Mouse (Mus musculus): ENCODE measurements around the gene Casp8. TPM values are rescaled to one million over a fixed set of nuclear protein-coding genes. Genes with fewer than 3 reads are reported as not detected.
"Not testable (repeated sequence)": the region's sequence is repeated elsewhere in the genome, so short reads cannot be mapped to it uniquely, and the experiment has no call there.

Casp8 gene
- polyA plus RNA-seq, 1 experiment from 2014 or later: 8.1 TPM

DNA sequence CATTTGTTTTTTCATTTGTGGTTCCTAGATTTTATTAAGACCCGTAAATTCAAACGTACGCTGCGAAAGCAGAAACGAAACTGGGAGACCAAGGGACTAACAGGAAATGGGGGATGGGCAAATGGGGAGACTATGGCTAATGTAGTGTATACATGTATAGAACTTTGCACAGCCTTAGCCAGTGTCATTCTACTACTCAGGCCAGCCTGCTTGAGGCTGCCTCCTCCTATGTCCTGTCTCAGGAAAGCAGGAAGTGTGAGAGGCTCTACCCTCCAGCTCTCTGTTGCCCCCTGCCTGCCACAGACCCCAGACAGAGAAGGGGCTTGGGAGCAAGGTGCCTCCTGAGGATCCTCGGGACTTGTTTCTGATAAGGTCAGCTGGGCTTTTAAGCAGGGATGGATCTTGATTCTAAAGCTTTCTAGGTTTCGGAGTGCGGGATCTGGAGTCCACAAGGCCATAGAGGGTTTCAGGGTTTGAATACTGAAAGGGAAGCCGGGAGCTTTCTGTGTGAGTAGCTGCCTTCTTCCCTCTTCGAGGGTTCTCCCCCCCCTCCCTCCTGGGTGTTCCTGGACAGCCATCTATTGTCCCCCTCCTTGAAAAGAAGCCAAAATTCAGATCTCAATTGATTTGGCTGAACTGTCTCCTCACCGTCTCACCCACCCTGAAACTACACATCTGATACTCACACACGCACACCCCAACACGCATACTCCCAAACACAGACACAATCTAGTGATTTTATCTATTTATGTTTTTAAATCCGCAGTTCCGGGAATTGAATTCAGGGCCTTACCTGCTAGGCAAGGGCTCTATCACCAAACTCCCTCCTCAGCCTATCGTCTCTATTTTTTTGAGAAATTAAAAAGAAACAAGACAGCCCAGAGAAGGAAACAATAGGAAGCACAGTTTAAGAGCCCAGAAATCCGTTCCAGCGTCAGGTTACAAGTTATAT, 7.4 kb downstream of the Casp8 start:
- 70% methylated on average over 18 of the region's 18 CpGs for WGBS
- no peak for ATAC-seq (ENCODE audit: low read depth)
- H3K9ac ChIP-seq: no peak overlapping the region

DNA sequence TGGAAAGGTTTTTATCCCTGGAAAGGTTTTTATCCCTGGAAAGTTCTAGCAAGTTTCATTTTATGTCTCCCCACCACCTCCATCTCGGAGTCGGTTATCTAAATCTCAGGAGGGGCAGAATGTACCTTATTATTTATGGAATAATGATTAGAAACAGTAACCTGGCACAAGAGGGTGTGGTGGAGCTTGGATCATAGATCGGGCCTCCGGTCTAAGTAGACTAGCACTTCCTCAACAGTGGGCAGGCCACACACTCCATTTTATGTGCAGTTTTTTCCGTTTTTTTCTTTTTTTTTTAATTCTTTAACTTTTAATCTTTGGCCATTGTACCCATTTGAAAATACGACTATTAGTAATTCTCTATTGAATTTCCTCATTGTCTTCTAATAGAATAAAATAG, 8.4 kb downstream of the Casp8 start:
- Histone ChIP-seq H3K9me3 (no peaks in the 10 kb centered on the region), H3K4me2 (no peak overlapping the region), H3K9ac (no peak overlapping the region), H3K4me1 (replicated peaks) (no peaks in the 10 kb centered on the region), H3K36me3 (no peaks in the 10 kb centered on the region), H3K4me3 (no peak overlapping the region), H3K27ac (replicated peaks) (no peak overlapping the region), H3K27me3 (no peaks in the 10 kb centered on the region)
- no peak for ATAC-seq (ENCODE audit: low read depth)
- WGBS: 89% methylated on average over 6 of the region's 6 CpGs

More for the DNA sequence above, 7.4 kb downstream of the Casp8 start:
- no peaks in the 10 kb centered on the region for H3K36me3 ChIP-seq
- H3K4me3 ChIP-seq: no peak overlapping the region
- H3K4me1 ChIP-seq (replicated peaks): no peaks in the 10 kb centered on the region
- no peak overlapping the region for H3K27ac ChIP-seq (replicated peaks)
- H3K4me2 ChIP-seq: no peak overlapping the region
- no peaks in the 10 kb centered on the region for H3K9me3 ChIP-seq
- no peaks in the 10 kb centered on the region for H3K27me3 ChIP-seq

GRCm38 (mm10) chr1:58806651-58807050, 11.5 kb downstream of the Casp8 start:
- WGBS: 85% methylated on average over 3 of the region's 3 CpGs
- Histone ChIP-seq H3K4me2 (no peak overlapping the region), H3K9me3 (no peaks in the 10 kb centered on the region), H3K27me3 (no peaks in the 10 kb centered on the region), H3K9ac (no peak overlapping the region), H3K4me3 (no peak overlapping the region), H3K36me3 (no peaks in the 10 kb centered on the region), H3K27ac (replicated peaks) (no peak overlapping the region), H3K4me1 (replicated peaks) (no peaks in the 10 kb centered on the region)
- no peak for ATAC-seq (ENCODE audit: low read depth)

DNA sequence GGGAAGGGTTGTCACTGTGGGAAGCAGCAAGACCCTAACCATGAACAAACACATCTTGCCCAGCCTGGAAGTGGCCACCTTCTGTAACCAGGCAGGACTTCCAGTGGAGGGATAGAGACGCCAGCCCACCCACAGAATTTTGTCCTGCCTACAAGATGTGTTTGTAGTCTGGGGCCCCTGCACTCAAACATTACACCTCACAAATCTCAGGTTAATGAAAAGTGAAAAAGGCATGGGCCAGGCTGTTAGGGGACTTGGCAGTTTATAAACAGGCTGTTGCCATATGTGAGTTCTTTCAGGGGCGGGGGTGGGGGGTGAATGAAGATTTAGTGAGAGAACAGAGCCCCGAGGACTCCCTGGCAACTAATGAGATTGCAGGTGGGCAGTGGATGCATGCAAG, 31.1 kb downstream of the Casp8 start:
- 87% methylated on average over 3 of the region's 3 CpGs for WGBS
- Histone ChIP-seq H3K27me3 (no peaks in the 10 kb centered on the region), H3K9me3 (no peaks in the 10 kb centered on the region), H3K4me2 (no peak overlapping the region), H3K9ac (no peak overlapping the region), H3K4me3 (no peak overlapping the region), H3K4me1 (replicated peaks) (no peaks in the 10 kb centered on the region), H3K27ac (replicated peaks) (no peak overlapping the region), H3K36me3 (peaks cover 3% of the 10 kb centered on the region; the same call in 1 of the 2 replicates)
- no peak for ATAC-seq (ENCODE audit: low read depth)

DNA sequence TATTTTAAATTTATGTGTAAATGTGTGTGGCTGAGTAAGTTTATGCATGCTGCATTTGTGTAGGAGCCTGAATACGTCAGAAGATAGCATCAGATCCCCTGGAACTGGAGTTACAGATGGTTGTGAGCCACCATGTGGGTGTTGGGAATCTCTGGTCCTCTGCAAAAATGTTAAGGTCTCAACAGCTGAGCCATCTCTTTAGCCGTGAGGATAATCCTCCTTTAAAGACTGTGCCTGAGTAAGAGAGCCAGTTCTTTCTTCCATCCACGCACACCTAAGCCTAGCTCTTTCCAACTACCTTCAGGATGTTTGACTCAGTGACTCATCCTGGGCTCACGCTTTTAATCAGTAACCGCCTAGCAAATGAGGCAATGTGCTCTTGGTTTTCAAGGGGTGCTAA, 35.6 kb downstream of the Casp8 start:
- Histone ChIP-seq H3K4me1 (replicated peaks) (no peaks in the 10 kb centered on the region), H3K4me2 (no peak overlapping the region), H3K9me3 (no peaks in the 10 kb centered on the region), H3K4me3 (no peak overlapping the region), H3K9ac (no peak overlapping the region), H3K27me3 (no peaks in the 10 kb centered on the region), H3K36me3 (peaks cover 3% of the 10 kb centered on the region; the same call in 1 of the 2 replicates), H3K27ac (replicated peaks) (no peak overlapping the region)
- WGBS: 94% methylated on average over 5 of the region's 5 CpGs
- no peak for ATAC-seq (ENCODE audit: low read depth)

DNA sequence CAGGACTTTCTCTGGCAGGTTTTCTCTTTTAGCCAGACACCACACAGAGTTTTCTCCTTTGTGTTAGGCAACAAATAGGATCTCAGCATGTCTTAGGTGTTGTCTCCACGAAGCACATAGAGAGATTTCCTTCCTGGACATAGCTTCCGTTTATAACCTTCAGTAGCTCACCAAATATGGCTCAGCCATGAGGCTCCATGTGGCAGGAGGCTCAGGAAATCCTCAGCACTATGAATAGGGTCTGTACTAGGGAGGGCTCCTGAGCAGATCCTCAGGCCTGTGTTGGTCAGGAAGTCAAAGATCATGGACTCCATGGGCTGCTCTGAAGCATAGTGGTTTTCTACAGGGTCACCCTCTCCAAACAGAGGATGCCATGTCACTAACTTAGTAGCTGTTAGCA, 37.0 kb downstream of the Casp8 start:
- Histone ChIP-seq H3K4me1 (replicated peaks) (no peaks in the 10 kb centered on the region), H3K27me3 (no peaks in the 10 kb centered on the region), H3K4me2 (no peak overlapping the region), H3K27ac (replicated peaks) (no peak overlapping the region), H3K9me3 (no peaks in the 10 kb centered on the region), H3K4me3 (no peak overlapping the region), H3K36me3 (peaks cover 3% of the 10 kb centered on the region; the same call in 1 of the 2 replicates), H3K9ac (no peak overlapping the region)
- WGBS: 82% methylated on average over 2 of the region's 2 CpGs
- ATAC-seq (ENCODE audit: low read depth): no peak

- H3K27ac ChIP-seq (replicated peaks); H3K4me1 ChIP-seq (replicated peaks); ATAC-seq (ENCODE audit: low read depth); H3K9me3 ChIP-seq; H3K36me3 ChIP-seq; H3K4me2 ChIP-seq; H3K4me3 ChIP-seq; H3K9ac ChIP-seq; H3K27me3 ChIP-seq: not testable (repeated sequence)
- 88% methylated on average over 3 of the region's 3 CpGs for WGBS
Measured at GRCm38 (mm10) chr1:58856811-58857210, 61.6 kb downstream of the Casp8 start.

DNA sequence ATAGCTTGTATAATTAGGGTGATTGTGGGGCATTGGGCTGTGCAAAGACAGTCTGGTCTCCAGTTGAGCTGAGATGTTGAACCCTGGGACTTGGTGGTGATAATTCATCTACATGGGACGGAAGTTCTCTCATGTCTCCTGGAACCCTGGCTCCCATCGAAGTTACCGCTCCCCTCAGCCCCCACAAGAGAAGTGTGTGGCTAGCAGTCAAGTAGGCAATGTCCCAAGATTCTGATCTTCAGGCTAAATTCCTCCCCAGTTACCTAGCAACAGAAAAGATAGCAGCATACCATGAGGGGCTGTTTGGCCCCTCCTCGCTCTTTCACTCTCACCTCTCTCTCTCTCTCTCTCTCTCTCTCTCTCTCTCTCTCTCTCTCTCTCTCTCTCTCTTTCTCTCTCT, 64.0 kb downstream of the Casp8 start:
- not testable (repeated sequence) for H3K36me3 ChIP-seq; H3K4me1 ChIP-seq (replicated peaks); H3K4me2 ChIP-seq; H3K27ac ChIP-seq (replicated peaks); ATAC-seq (ENCODE audit: low read depth); H3K9me3 ChIP-seq; H3K9ac ChIP-seq; H3K4me3 ChIP-seq; H3K27me3 ChIP-seq
- WGBS: 83% methylated on average over 4 of the region's 4 CpGs

DNA sequence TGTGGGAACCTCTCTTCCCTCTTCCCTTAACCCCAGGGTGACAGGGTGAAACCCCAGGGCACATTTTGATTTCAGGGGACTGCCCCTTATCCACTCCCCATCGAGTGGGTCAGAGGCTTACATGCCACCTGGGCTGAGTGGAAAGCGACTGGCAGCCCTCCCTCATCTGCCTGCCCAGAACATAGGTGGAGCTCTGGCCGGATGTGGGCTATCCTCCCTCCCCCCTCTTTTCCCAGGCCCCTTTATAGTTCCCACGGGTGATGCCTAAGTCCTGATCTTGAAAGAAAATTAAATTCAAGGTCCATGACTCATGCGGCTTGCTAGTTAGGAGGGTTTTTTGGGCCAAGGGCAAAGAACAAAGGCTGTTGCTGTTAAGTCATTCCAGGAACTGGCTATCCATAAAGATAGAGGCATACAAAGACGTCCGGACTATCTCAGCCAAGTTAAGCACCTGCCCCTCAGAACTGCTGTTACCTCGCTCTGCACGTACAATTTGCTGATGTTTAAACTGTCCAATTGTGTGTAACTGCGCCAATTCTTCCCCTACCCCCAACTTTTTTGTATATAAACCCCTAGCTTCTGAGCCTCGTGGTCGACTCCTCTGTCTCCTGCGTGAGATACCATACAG, 64.7 kb downstream of the Casp8 start:
- not testable (repeated sequence) for H3K4me3 ChIP-seq; H3K27me3 ChIP-seq; H3K27ac ChIP-seq (replicated peaks); H3K4me1 ChIP-seq (replicated peaks); H3K9ac ChIP-seq; H3K36me3 ChIP-seq; H3K9me3 ChIP-seq; H3K4me2 ChIP-seq; ATAC-seq (ENCODE audit: low read depth)
- WGBS: 80% methylated on average over 13 of the region's 13 CpGs

- not testable (repeated sequence) for H3K4me2 ChIP-seq; H3K27ac ChIP-seq (replicated peaks); H3K4me3 ChIP-seq; H3K36me3 ChIP-seq; H3K9ac ChIP-seq; H3K27me3 ChIP-seq; H3K9me3 ChIP-seq; H3K4me1 ChIP-seq (replicated peaks); ATAC-seq (ENCODE audit: low read depth)
- WGBS: 88% methylated on average over 3 of the region's 3 CpGs
Measured at GRCm38 (mm10) chr1:58860586-58860985, 65.4 kb downstream of the Casp8 start.

DNA sequence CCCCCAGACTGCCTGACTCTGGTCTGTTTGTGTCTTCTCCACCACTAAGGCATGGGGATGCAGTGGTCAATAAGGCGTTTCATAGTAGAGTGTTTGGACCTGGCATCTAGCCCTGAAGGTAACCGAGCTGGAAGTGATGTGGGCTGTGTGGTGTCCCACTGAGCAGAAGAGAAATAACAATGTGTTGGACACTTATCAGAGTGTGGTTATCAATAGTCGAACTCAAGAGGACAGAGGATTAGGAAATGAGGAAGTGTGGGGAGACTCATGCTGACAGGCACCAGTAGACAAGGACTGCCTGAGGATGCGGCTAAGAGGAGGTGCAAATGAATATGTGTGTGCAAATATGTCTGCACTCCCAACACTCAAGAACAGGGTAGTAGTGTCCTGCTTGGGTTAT, 81.3 kb downstream of the Casp8 start:
- not testable (repeated sequence) for H3K36me3 ChIP-seq; H3K9ac ChIP-seq; ATAC-seq (ENCODE audit: low read depth); H3K4me2 ChIP-seq; H3K4me3 ChIP-seq; H3K9me3 ChIP-seq; H3K27ac ChIP-seq (replicated peaks); H3K4me1 ChIP-seq (replicated peaks); H3K27me3 ChIP-seq
- 94% methylated on average over 4 of the region's 4 CpGs for WGBS

DNA sequence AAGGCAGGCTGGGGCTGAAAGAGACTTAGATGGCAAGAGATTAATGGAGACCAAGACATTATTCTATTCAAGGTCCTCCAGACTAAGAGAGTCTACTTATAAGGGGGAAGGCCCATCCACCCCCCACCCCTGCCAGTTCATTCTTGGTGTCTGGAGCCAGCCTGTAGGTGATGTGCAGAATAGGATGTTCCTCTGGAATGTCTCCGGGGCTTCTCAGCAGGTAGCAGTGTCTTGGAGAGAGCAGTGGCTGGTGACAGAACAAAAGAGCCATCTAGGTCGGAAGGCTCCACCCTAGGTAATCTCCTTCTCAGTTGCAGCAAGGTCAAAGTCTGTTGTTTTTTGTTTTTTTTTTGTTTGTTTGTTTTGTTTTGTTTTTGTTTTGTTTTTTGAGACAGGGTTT, 84.1 kb downstream of the Casp8 start:
- not testable (repeated sequence) for H3K36me3 ChIP-seq; H3K9me3 ChIP-seq; H3K27me3 ChIP-seq; H3K4me2 ChIP-seq; H3K9ac ChIP-seq; H3K27ac ChIP-seq (replicated peaks); ATAC-seq (ENCODE audit: low read depth); H3K4me1 ChIP-seq (replicated peaks); H3K4me3 ChIP-seq
- WGBS: 90% methylated on average over 2 of the region's 2 CpGs
